Mouse (Mus musculus): ENCODE measurements around the gene Cep57l1. TPM values are rescaled to one million over a fixed set of nuclear protein-coding genes. Genes with fewer than 3 reads are reported as not detected.

Cep57l1 gene
- polyA plus RNA-seq, 1 experiment from 2014 or later = 27.9 TPM

Small RNAs within 50 kb of the gene (microRNA-seq; reads per million reads assigned to microRNA genes)
- not detected for gene Mir3473b

Other genes starting within 250 kb of the Cep57l1 start
- gene Ccdc162, start 93.2 kb downstream of the Cep57l1 start, polyA plus RNA-seq (2015; fragmentation: Nextera tagmentation; extraction: Ambion mirVana) = 0.25 and 0.77 TPM in 2 replicates
- gene Sesn1, start 64 bp upstream of the Cep57l1 start, polyA plus RNA-seq (2015; fragmentation: Nextera tagmentation; extraction: Ambion mirVana) = 30.9 and 33.2 TPM in 2 replicates
- 1.8 and 1.9 TPM in 2 replicates for gene Armc2, start 208.6 kb upstream of the Cep57l1 start, polyA plus RNA-seq (2015; fragmentation: Nextera tagmentation; extraction: Ambion mirVana)

All from lung, embryonic 15.5 days (tissue).